Mouse (Mus musculus): ENCODE measurements around the gene Btbd11.

Gene Btbd11

DNA sequence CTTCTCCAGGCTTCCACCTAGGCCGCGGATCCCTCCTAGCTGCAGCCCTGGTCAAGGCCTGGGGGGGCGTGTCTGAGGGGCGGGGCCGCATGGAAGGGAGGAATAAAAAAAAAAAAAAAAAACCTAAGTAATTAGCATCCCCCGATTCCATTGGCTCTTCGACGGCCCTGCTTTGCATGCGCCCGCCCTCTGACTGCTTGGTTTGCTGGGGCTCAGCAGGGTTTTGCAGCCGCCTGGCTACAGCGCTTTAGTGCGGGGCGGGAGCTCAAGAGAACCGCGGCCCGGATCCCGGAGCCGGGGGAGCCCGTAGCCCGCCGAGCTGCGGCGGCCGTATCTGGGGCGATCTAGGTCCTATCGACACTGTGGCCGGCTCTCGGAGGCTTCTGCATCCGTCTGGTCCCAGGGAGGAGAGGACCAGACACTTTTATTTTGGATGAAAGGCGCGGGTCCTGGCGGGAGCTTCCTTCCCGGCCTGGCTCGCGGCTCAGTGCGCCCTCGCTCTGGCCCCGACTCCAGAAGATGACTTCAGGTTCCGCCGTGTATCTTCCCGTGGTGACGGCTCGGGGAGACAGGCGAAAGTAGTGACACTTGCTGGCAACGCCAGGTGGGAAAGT is at the start of gene Btbd11:
Gene Btbd11, plus strand, starts transcription at position 210 of the 614 bp plus-strand sequence.
- peak; percentile 79 for DNase-seq (ENCODE audit: low spot score)

DNA sequence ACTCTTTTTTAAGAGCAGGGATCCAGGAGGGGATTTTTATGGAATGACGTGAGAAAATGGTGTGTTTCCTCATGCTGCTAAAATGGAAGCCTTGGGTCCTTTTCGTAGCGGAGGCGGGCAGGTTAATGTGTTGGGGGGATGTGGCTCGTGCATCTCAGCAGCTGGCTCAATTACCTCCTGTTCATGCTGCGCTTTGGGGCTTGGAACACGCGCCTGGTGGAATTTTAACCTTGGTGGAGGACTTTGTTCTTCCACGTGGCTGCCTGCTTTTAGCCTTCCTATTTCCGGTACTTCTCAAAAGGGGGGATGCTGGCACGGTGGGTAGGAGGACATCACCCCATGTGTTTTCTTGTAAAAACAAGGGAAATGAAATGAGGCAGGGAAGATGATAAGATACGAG is 47.9 kb upstream of the Btbd11 start:
- DNase-seq (ENCODE audit: low spot score): no peak

DNA sequence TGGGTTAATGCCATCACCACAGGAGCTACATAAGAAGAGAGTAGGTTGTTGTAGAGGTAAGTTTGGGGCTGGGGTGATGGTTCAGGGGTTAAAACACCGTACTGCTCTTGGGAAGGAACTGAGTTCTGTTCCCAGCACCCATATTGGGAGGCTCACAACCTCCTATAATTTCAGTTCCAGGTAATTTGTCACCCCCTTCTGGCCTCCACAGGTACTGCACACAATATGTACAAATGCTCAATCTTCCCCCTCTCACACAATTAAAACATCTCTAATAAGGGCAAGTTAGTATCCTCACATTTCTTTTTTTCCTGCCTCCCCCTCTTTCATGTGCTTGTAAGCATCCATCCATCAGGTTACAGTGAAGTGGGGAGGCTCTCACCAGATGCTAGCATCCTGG is 44.7 kb upstream of the Btbd11 start:
- no peak for DNase-seq (ENCODE audit: low spot score)

DNA sequence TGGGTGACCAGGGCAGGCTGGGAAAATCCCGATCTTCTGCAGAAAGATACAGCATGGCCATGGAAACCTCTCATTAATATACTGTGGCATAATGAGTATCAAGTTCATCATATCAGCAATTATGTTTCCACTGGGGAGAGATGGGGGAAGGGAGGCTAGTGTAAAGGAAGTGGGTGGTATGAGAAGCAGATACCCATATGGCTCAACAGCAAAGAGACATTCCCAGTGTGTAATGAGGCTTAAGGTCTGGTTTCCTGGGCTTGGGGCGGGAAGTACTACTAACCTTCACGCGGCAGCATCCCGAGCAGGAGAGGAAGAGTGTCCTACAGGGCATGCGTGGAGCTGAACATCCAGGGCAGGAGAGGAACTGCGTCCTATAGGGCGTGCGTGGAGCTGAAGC is 39.4 kb upstream of the Btbd11 start:
- DNase-seq (ENCODE audit: low spot score): no peak

DNA sequence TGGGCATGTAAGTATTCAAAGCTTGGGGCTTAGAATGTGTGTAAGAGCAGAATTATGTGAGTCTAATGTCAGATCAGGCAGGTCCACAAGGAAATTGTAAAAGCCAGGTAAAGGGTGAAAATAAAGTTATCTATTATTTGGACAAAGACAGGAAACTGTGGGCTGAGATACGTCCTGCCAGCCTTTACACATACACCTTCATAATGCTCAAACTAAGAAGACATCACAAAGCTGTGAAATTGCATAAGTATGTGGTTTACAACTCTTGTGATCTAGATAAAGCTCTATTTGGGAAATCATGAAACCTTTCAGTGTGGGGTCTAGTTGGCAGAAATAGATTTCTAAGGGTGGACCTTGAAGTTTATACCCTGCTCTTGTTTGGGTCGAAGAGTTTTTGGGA is 34.1 kb upstream of the Btbd11 start:
- no peak for DNase-seq (ENCODE audit: low spot score)

DNA sequence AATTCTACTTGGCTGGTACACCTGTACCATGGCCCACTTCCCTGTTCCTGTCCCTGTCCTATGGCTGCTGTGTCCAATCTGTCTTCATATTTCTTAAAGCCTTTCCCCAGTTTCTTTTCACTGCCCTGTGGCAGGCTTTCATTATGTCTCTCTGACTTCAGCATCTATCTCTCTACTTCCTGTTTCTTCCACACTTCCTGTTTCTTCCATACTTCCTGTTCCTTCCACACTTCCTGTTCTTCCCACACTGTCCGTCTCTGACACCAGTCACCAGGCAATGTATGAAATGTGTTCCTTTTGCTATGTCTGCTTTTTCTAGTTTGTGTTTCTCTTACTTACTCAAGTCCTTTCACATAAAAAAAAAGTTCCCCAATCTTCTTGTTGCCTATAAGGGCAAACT is 32.3 kb upstream of the Btbd11 start:
- no peak for DNase-seq (ENCODE audit: low spot score)

DNA sequence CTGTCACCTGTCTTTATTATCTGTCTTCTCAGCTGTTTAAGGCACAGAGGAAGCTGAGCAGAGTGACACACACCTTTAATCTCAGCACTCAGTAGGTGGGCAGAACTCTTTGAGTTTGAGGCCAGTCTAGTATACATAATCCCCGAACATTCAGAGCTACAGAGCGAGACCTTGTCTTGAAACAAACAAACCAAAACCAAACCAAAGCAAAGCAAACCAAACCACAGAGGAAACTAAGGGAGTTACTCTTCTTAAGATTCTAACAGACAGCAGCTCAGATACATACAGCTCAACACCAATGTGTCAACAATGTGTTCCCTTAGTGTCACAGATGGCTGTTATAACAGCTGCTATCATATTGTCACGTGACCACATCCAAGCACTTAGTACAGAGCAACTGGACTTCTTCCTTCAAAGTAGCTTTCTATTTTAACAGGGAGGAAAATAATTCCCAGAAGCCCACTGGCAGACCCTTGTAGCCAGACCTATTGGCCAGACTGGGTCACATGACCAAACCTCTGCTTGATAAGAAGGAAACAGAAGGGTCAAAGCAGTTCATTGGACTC is 27.0 kb upstream of the Btbd11 start:
- no peak for DNase-seq (ENCODE audit: low spot score)

DNA sequence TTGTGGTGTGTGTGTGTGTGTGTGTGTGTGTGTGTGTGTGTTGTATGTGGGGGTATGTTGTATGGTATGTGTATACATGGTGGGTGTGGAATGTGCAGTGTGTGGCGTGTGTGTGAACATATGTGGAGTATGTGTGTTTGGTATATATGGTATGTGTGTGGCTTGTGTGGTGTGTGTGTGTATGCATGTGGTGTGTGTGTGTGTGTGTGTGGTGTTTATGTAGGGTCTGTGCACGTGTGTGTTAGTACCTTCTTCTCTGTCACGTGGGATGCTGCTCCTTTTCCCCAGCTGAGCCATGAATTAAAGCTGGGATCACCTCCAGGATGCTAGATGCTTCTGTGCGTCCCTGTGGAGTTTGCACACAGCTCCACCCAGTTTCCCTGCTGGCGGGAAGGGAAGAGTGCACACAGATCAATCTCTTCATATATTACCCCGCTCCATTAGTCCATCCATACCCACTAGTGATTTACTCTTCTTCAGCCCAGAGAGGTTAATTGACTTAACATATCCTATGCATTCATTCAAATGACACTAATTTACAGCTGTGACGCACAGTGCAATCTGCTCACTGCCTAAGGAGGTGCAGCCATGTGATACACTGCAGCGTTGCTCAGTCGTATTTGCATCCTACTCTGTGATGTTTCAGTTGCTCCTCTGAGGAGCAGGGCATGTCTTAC is 23.7 kb upstream of the Btbd11 start:
- no peak for DNase-seq (ENCODE audit: low spot score)

DNA sequence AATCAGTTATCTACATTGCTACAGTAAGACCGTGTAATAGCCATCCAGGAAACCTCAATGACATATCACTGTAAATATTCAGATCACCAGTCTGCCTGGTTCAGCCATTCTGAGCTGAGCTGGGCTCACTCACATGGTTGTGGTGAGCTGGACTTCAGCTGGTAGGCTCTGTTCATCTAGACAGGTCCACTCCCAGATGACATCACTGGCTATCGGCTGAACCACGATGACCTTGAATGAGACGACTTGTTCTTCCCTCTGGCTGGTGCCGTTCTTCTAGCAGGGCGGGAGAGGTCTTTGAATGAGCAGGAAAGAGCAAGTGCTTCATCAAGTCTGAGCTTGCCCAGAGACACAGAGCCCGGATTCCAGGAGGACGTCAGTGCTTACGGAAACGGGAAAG is 19.7 kb upstream of the Btbd11 start:
- DNase-seq (ENCODE audit: low spot score): no peak

DNA sequence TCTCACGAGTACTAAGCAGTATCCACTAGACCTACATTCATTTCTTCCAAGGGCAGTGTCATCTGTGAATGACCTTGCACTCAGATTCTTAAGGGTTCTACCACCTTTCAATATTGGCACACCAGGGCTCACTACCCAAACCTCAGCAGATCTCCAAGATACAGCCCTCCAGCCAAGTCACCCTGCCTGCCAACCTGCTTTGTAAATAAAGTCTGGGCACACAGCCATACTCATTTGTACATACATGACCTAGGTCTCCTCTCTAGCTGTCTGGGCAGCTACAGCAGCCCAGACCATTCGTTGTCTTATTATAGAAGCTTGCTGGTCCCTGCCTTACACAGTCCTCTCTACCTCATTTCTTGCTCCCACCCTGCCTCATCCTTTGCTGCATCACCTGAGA is 15.3 kb upstream of the Btbd11 start:
- DNase-seq (ENCODE audit: low spot score): no peak

DNA sequence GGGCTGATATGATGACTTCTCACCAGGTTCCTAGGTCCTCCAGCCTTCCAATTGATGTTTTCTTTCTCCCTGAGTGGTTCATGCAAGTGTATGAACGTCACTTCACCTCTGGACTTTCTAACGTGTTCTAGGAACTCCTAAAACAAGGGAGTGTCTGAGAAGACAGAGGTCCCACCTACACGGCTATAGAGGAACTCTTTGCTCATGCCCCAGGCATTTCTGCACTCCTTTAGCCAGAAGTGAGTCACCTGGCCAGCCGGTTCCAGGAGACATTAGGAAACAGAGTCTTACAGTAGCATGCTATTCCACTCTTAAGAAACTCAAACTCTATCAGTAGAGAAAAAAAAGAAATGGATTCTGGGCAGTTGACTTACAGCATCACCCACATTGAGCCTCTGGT is 14.5 kb upstream of the Btbd11 start:
- DNase-seq (ENCODE audit: low spot score): no peak

DNA sequence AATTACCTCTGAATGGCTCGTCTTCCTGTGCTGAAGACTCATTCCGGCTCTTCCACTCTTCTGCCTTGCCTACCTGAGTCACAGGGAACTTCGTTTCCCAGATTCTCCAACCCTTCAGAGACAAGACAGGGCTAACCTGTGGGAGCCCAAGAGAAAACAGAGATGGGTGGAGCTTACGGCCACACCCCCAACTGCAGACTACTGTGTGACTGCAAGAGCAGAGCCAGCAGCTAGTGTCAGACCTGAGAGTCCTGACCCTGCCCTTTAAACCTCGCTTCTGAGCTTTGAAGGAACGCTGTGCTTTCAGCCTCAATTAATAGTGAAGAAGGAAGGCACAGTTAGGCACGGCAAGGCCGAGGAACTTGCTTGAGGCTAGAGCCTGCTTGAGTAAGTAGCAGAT is 7.6 kb upstream of the Btbd11 start:
- no peak for DNase-seq (ENCODE audit: low spot score)

DNA sequence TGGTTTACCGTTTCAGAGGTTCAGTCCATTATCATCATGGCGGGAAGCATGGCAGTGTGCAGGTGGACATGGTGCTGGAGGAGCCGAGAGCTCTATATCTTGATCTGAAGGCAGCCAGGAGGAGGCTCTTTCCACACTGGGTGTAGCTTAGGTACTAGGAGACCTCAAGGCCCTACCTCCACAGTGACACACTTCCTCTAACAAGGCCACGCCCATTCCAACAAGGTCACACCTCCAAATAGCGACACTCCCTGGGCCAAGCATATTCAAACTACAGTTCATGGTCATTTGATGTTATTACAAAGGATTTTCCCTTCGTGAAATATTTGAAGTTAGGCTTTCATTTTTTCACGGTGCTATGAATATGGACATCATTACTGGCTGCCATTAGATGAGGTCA is 3.6 kb upstream of the Btbd11 start:
- no peak for DNase-seq (ENCODE audit: low spot score)

DNA sequence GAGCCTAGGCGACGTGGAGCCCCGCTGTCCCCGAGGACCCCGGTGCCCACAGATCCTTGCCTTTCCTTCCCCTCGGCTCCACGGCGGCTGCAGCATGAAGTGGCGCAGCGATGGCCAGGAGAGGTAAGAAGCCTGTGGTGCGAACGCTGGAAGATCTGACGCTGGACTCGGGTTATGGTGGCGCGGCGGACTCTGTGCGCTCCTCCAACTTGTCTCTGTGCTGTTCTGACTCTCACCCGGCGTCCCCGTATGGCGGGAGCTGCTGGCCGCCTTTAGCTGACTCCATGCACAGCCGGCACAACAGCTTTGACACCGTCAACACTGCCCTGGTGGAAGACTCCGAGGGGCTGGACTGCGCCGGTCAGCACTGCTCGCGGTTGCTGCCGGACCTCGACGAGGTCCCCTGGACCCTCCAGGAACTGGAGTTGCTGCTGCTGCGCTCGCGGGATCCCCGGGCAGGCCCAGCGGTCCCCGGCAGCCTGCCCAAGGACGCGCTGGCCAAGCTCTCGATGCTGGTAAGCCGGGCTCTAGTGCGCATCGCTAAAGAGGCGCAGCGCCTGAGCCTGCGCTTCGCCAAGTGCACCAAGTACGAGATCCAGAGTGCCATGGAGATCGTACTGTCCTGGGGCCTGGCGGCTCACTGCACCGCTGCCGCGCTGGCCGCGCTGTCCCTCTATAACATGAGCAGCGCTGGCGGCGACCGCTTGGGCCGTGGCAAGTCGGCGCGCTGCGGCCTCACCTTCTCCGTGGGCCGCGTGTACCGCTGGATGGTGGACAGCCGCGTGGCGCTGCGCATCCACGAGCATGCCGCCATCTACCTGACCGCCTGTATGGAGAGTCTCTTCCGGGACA is 831 bp downstream of the Btbd11 start:
- peak; percentile 26 for DNase-seq (ENCODE audit: low spot score)

DNA sequence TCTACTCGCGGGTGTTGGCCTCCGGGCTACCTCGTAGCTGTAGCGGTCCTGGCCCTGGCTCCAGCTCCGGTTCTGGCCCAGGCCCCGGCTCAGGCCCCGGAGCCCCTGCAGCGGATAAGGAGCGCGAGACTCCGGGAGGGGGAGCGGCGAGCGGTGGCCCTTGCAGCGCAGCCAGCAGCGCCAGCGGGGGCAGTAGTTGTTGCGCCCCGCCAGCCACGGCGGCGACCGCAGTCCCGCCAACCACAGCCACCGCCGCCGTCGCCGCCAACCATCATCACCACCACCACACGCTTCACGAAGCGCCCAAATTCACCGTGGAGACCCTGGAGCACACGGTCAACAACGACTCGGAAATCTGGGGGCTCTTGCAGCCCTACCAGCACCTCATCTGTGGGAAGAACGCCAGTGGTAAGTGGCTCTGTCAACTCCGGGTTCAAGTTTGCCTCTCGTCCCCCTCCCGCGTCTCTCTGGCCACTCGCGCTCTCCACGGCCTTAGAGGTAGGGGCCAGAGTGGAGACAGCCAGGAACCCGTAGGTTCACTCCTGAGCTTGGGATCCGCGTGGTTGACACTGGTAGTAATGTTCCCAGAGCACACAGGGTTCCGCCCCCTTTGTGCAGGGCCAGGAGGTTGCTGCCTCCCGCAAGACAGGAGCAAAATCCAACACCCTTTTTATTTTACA is 1.6 kb downstream of the Btbd11 start:
- no peak for DNase-seq (ENCODE audit: low spot score)

DNA sequence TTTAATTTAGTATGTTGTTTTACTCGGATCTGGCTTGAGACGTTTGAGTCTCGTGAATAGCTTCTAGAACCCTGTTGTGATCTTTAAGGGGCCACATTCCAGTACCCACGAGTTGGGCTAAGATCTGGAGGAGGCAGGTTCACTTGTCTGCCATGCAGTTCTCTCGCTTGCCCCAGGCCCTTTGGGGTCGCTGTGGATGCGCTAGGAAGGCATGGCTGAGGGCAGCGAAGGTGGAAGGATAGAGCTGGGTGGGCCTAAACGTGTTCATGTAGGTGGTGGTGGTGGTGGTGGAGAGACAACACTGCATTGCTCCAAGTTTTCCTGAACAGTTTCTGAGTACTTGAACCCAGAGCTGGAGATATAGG is 2.1 kb downstream of the Btbd11 start:
- DNase-seq (ENCODE audit: low spot score): peak; percentile 12

DNA sequence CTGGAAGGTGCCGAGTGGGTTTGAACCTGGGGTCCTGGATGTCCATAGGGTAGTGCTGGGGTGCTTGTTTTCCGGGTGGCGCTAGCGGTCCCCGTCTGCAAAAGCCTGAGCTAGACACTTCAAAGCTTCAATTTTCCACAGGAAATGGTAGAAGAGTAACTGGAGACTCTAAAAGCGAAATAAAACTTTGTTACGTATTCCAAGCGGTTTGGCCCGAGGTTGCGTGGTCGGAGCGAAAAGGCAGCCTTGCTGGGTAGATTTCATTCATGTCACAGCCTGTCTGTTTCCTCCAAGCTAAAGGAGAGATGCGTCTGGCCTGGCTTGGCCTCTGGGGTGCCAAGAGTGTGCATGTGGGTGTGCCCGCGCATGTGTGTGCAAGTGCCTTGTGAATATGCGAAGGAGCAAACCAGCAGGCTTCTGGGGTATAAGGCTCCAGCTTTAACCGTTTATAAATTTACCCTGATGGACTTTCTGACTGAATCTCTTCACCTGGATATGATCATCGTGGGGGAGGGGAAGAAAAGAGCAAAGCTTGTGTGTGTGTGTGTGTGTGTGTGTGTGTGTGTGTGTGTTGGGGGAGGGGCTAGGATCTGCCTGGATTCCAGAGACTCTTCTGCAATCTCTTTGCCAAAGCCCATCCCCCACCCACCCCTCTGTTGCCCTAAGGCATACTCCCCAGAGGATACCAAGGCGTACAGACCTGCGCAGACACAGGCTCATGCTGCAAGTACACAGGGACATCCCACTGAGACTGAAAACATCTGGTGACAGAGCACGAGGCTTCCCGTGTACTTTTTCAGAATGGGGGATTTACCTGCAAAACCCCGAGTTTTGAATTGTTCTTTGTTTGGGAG is 2.9 kb downstream of the Btbd11 start:
- DNase-seq (ENCODE audit: low spot score): no peak

DNA sequence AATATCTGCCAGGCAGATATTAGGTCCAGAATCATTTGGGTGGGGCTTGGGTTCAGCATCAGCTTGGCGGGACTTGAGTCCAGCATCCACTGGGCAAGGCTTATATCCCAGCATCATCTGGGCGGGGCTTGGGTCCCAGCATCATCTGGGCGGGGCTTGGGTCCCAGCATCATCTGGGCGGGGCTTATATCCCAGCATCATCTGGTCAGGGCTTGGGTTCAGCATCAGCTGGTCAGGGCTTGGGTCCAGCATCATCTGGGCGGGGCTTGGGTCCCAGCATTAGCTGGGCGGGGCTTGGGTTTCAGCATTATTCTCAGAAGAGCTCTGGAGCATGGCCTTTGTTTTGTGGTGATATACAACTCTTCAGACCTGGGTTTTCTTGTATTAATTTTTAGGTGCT is 6.4 kb downstream of the Btbd11 start:
- no peak for DNase-seq (ENCODE audit: low spot score)

DNA sequence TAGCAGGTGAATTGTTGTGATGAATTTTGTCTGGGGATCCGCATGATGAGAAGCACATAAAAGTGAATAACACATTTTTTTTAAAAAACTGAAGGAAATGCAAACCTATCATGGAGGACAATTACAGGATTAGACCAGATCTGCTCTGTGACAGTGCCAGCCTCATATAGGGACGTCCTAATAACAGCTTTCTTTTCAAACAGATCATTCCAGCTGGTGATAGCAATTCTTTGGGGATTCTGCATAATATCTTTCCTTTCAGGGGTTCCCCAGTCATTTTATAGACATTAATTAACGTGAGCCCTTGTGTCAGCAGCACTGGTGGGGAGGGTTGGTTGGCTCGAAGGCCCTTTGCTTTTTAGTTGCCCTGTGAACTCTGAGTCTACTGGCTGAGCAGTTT is 7.9 kb downstream of the Btbd11 start:
- DNase-seq (ENCODE audit: low spot score): no peak

DNA sequence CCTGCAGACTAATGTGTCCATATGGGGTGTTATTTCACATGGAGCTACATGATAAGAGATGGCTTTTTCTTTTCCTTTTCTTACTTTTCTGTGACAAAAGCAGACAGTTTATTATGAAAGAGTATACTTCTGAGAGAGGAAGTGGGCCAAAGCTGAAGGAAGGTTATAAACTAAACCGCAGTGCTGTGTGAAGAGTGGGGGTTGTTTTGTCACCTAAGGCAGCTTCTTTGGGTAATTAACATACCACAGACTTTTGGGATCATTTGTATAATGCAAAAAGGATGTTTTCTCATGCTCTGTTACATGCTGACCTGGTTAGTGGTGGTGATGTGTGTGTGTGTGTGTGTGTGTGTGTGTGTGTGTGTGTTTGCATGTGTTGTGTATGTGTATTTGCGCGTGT is 24.5 kb downstream of the Btbd11 start:
- no peak for DNase-seq (ENCODE audit: low spot score)

DNA sequence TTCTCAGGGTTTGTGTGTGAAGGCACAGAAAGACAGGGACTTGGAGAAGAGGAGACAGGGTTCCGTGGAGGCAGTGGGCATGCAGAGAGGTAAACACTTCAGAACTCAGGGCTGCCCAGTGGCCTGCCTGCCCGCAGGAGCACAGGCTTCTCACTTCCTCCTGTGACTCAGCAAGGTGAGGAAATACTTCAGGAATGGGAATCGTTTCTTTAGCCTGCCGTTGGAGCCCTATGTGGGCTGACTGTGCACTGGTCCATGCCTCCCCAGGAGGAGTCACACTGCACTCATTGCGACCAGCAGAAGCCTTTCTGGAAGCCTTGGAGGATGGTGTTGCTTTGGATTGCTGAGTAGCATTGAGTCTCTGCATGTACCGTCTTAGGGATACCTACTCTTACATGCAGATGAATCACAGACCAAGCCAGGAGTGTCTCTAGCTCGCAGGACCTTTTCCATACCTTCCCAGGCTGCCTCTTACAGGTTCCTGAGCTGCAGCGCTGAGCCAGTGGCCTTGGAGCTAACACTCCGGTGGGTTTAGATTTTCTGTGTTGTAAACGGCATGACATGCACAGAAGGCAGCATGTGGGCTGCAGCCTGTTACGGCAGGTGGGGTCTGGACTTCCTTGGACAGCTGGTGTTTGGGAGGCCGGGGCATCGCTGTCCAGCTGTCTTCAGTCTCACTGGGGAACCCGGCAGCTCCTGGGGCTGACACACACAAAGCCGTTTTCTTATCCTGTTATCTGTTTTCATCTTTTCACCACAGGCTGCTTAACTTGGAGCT is 34.4 kb downstream of the Btbd11 start:
- no peak for DNase-seq (ENCODE audit: low spot score)

Data from ovary, postnatal 10 days (tissue).